Mouse (Mus musculus) liver, embryonic 14.5 days (tissue): Measurements from ENCODE around the gene Map7d1. TPM values are rescaled to one million over a fixed set of nuclear protein-coding genes. Genes with fewer than 3 reads are reported as not detected.

Source experiments
- ATAC-seq: fragments of 200-750 bp; cut with Nextera tagmentation; 2 replicates; pipeline ENCODE4 v1.8.0; 2017; ENCODE audit warnings: moderate number of reproducible peaks, mild to moderate bottlenecking, moderate library complexity; ENCODE audit not compliant: insufficient read depth
- DNase-seq, 3 experiments: peaks; one replicate each; pipeline ENCODE4 v3.0.0-alpha.2; 2012 to 2013; ENCODE audit warnings: low read depth in 3 of 3, low spot score in 3 of 3
- H3K27ac ChIP-seq: fragments of 300-500 bp; sonication (generic); 2 replicates; pipeline ENCODE4 v1.5.1; 2014; ENCODE audit warnings: moderate library complexity, mild to moderate bottlenecking, control low read depth, inconsistent platforms
- H3K27me3 ChIP-seq: fragments of 300-500 bp; sonication (generic); 2 replicates; pipeline ENCODE4 v1.6.1; 2014; ENCODE audit warnings: mild to moderate bottlenecking, low read length, moderate library complexity; ENCODE audit not compliant: control insufficient read depth, insufficient read depth
- H3K36me3 ChIP-seq: fragments of 300-500 bp; sonication (generic); replicated peaks from 2 replicates; pipeline ENCODE4 v1.6.1; 2014; ENCODE audit warnings: low read depth; ENCODE audit not compliant: control insufficient read depth, insufficient read depth
- H3K4me1 ChIP-seq, 2 experiments: fragments of 200-500 bp in 1 of 2; fragments of 300-500 bp in 1 of 2; sonication (generic) in 1 of 2; replicated peaks; 2 replicates each; pipeline ENCODE4 v1.6.1; 2012 to 2014; ENCODE audit warnings: antibody characterized with exemption in 1 of 2, inconsistent platforms in 1 of 2, low read length in 1 of 2; ENCODE audit not compliant: control insufficient read depth in 2 of 2, insufficient read depth in 2 of 2
- H3K4me2 ChIP-seq: fragments of 300-500 bp; sonication (generic); 2 replicates; pipeline ENCODE4 v1.6.1; 2014; ENCODE audit warnings: low read depth, mild to moderate bottlenecking, control low read depth, moderate library complexity
- H3K4me3 ChIP-seq, 2 experiments: fragments of 200-500 bp in 1 of 2; fragments of 300-500 bp in 1 of 2; sonication (generic) in 1 of 2; 2 replicates each; pipeline ENCODE4 v1.5.1; 2012 to 2014; ENCODE audit warnings: low read depth in 2 of 2, low read length in 2 of 2, mild to moderate bottlenecking in 2 of 2, control low read depth in 1 of 2, inconsistent platforms in 1 of 2, moderate library complexity in 1 of 2; ENCODE audit not compliant: insufficient read depth in 1 of 2
- H3K9ac ChIP-seq: fragments of 300-500 bp; sonication (generic); replicated peaks from 2 replicates; pipeline ENCODE4 v1.6.1; 2014; ENCODE audit warnings: mild to moderate bottlenecking, control low read depth, moderate library complexity
- H3K9me3 ChIP-seq: fragments of 300-500 bp; sonication (generic); 2 replicates; pipeline ENCODE4 v1.6.1; 2016; ENCODE audit warnings: low read length, mixed read lengths; ENCODE audit not compliant: control insufficient read depth
- CTCF ChIP-seq: IDR thresholded peaks from 2 replicates; pipeline ENCODE4 v1.5.1; 2016; ENCODE audit warnings: antibody characterized with exemption, low read depth, control low read depth
- EP300 ChIP-seq: IDR thresholded peaks from 2 replicates; pipeline ENCODE4 v1.6.1; 2016; ENCODE audit warnings: antibody characterized with exemption, low read depth
- WGBS: fragments of 180-500 bp; shearing (Covaris S2); extraction: QIAGEN DNeasy Blood & Tissue Kit; methylation state at CpG from one replicate; pipeline ENCODE4 v1.1.7; 2014; ENCODE audit not compliant: insufficient replicate concordance; 5-methylcytosine and 5-hydroxymethylcytosine counted together
- polyA plus RNA-seq, 2 experiments: library from polyadenylated mRNA; depleted of rRNA in 1 of 2; stranded (reverse) in 1 of 2; unstranded in 1 of 2; fragments of >200 nt; fragmentation: Nextera tagmentation in 1 of 2; extraction: Ambion mirVana in 1 of 2; gene quantifications; 2 replicates each; pipeline versions ENCODE4 v1.2.1 to v1.2.3; 2012 to 2014

Gene Map7d1
- polyA plus RNA-seq, 2 experiments = 4.9 to 9.4 TPM

DNA sequence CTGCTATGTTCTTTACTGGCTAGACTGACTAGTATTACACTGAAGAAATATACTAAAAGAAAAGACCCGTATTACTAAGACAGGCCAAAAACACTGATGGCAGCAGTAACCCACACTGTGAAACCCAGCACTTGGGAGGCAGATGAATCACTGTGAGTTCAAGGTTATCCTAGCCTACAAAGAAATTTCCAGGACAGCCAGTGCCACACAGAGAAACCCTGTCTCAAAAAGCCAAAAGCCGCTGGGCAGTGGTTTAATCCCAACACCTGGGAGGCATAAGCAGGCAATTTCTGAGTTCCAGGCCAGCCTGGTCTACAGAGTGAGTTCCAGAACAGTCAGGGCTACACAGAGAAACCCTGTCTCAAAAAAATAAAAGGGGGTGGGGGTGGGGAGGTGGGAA is 65.5 kb downstream of the Map7d1 start:
- Histone ChIP-seq H3K27me3 (no peaks in the 10 kb centered on the region), H3K36me3 (peaks cover 70% of the 10 kb centered on the region), H3K27ac (no peak overlapping the region), H3K9ac (no peak overlapping the region), H3K4me3 (no peak overlapping the region), H3K4me2 (no peak overlapping the region), H3K9me3 (no peaks in the 10 kb centered on the region), H3K4me1 (no peaks in the 10 kb centered on the region)
- ATAC-seq = no peak
- DNase-seq = no peak
- WGBS = 87% methylated on average over 2 of the region's 2 CpGs
- no peak for TF ChIP-seq CTCF
- no peak for TF ChIP-seq EP300

- WGBS = 88% methylated on average over 3 of the region's 3 CpGs
- Histone ChIP-seq H3K36me3 (peaks cover 69% of the 10 kb centered on the region), H3K4me1 (no peaks in the 10 kb centered on the region), H3K27ac (no peak overlapping the region), H3K4me2 (no peak overlapping the region), H3K27me3 (no peaks in the 10 kb centered on the region), H3K4me3 (no peak overlapping the region), H3K9me3 (no peaks in the 10 kb centered on the region), H3K9ac (no peak overlapping the region)
- no peak for DNase-seq
- ATAC-seq = no peak
- TF ChIP-seq CTCF (no peak), EP300 (no peak)
Measured at GRCm38 (mm10) chr4:126187096-126187495, 69.0 kb downstream of the Map7d1 start.

GRCm38 (mm10) chr4:126183034-126183433 is 73.1 kb downstream of the Map7d1 start:
- no peak for TF ChIP-seq CTCF
- H3K27ac ChIP-seq = no peak overlapping the region
- ATAC-seq (no peak), DNase-seq (no peak)
- no peak overlapping the region for H3K4me2 ChIP-seq
- H3K36me3 ChIP-seq = peaks cover 81% of the 10 kb centered on the region
- no peaks in the 10 kb centered on the region for H3K4me1 ChIP-seq
- H3K4me3 ChIP-seq = no peak overlapping the region
- H3K9ac ChIP-seq = no peak overlapping the region
- no peaks in the 10 kb centered on the region for H3K27me3 ChIP-seq
- H3K9me3 ChIP-seq = no peaks in the 10 kb centered on the region
- WGBS = 83% methylated on average over 5 of the region's 5 CpGs

Other genes starting within 250 kb of the Map7d1 start
- gene Csf3r, start 231.8 kb downstream of the Map7d1 start, polyA plus RNA-seq (2012; rRNA removed) = 3.1 and 3.6 TPM in 2 replicates
- gene Csf3r, start 231.8 kb downstream of the Map7d1 start, polyA plus RNA-seq (2014; fragmentation: Nextera tagmentation; extraction: Ambion mirVana) = 2.1 and 2.7 TPM in 2 replicates
- 23.3 and 41.3 TPM in 2 replicates for gene Mrps15, start 209.4 kb downstream of the Map7d1 start, polyA plus RNA-seq (2012; rRNA removed)
- 88.4 and 99.5 TPM in 2 replicates for gene Mrps15, start 209.4 kb downstream of the Map7d1 start, polyA plus RNA-seq (2014; fragmentation: Nextera tagmentation; extraction: Ambion mirVana)
- gene Oscp1, start 197.8 kb downstream of the Map7d1 start, polyA plus RNA-seq (2012; rRNA removed) = 0.29 and 0.31 TPM in 2 replicates
- gene Oscp1, start 197.8 kb downstream of the Map7d1 start, polyA plus RNA-seq (2014; fragmentation: Nextera tagmentation; extraction: Ambion mirVana) = 1.4 and 1.8 TPM in 2 replicates
- gene Lsm10, start 159.7 kb downstream of the Map7d1 start, polyA plus RNA-seq (2012; rRNA removed) = 20.1 and 20.3 TPM in 2 replicates
- gene Lsm10, start 159.7 kb downstream of the Map7d1 start, polyA plus RNA-seq (2014; fragmentation: Nextera tagmentation; extraction: Ambion mirVana) = 24.4 and 25.9 TPM in 2 replicates
- 4.3 and 5.6 TPM in 2 replicates for gene Stk40, start 152.4 kb downstream of the Map7d1 start, polyA plus RNA-seq (2012; rRNA removed)
- gene Stk40, start 152.4 kb downstream of the Map7d1 start, polyA plus RNA-seq (2014; fragmentation: Nextera tagmentation; extraction: Ambion mirVana) = 8.2 and 9.0 TPM in 2 replicates
- 11.9 and 14.8 TPM in 2 replicates for gene Eva1b, start 108.6 kb downstream of the Map7d1 start, polyA plus RNA-seq (2012; rRNA removed)
- gene Eva1b, start 108.6 kb downstream of the Map7d1 start, polyA plus RNA-seq (2014; fragmentation: Nextera tagmentation; extraction: Ambion mirVana) = 11.0 and 12.0 TPM in 2 replicates
- gene Sh3d21, start 92.9 kb downstream of the Map7d1 start, polyA plus RNA-seq (2012; rRNA removed) = 0.46 and 0.53 TPM in 2 replicates
- 0.77 and 0.93 TPM in 2 replicates for gene Sh3d21, start 92.9 kb downstream of the Map7d1 start, polyA plus RNA-seq (2014; fragmentation: Nextera tagmentation; extraction: Ambion mirVana)
- gene Thrap3, start 53.6 kb downstream of the Map7d1 start, polyA plus RNA-seq (2012; rRNA removed) = 39.2 and 62.6 TPM in 2 replicates
- 77.9 and 84.2 TPM in 2 replicates for gene Thrap3, start 53.6 kb downstream of the Map7d1 start, polyA plus RNA-seq (2014; fragmentation: Nextera tagmentation; extraction: Ambion mirVana)
- gene Trappc3, start 6.0 kb upstream of the Map7d1 start, polyA plus RNA-seq (2012; rRNA removed) = 16.3 and 23.4 TPM in 2 replicates
- 8.8 and 9.2 TPM in 2 replicates for gene Trappc3, start 6.0 kb upstream of the Map7d1 start, polyA plus RNA-seq (2014; fragmentation: Nextera tagmentation; extraction: Ambion mirVana)
- 0.15 and 0.28 TPM in 2 replicates for gene Col8a2, start 30.4 kb upstream of the Map7d1 start, polyA plus RNA-seq (2012; rRNA removed)
- gene Col8a2, start 30.4 kb upstream of the Map7d1 start, polyA plus RNA-seq (2014; fragmentation: Nextera tagmentation; extraction: Ambion mirVana) = 0.25 and 0.52 TPM in 2 replicates
- 15.4 TPM in 2 replicates for gene Adprhl2, start 65.4 kb upstream of the Map7d1 start, polyA plus RNA-seq (2012; rRNA removed)
- 15.4 and 18.4 TPM in 2 replicates for gene Adprhl2, start 65.4 kb upstream of the Map7d1 start, polyA plus RNA-seq (2014; fragmentation: Nextera tagmentation; extraction: Ambion mirVana)
- 0.45 and 0.85 TPM in 2 replicates for gene Tekt2, start 69.3 kb upstream of the Map7d1 start, polyA plus RNA-seq (2012; rRNA removed)
- gene Tekt2, start 69.3 kb upstream of the Map7d1 start, polyA plus RNA-seq (2014; fragmentation: Nextera tagmentation; extraction: Ambion mirVana) = 0.39 and 0.44 TPM in 2 replicates
- gene Ago3, start 173.2 kb upstream of the Map7d1 start, polyA plus RNA-seq (2012; rRNA removed) = 0.88 and 1.1 TPM in 2 replicates
- 4.0 and 4.3 TPM in 2 replicates for gene Ago3, start 173.2 kb upstream of the Map7d1 start, polyA plus RNA-seq (2014; fragmentation: Nextera tagmentation; extraction: Ambion mirVana)
- 3.0 and 3.5 TPM in 2 replicates for gene Ago1, start 212.2 kb upstream of the Map7d1 start, polyA plus RNA-seq (2012; rRNA removed)
- 1.4 and 1.6 TPM in 2 replicates for gene Ago1, start 212.2 kb upstream of the Map7d1 start, polyA plus RNA-seq (2014; fragmentation: Nextera tagmentation; extraction: Ambion mirVana)